Mouse (Mus musculus): Measurements from ENCODE around the gene Kifc3. TPM values are rescaled to one million over a fixed set of nuclear protein-coding genes. Genes with fewer than 3 reads are reported as not detected.
A peak's percentile ranks its signal among the peaks of the same experiment; 100 is the strongest.

Kifc3 gene
- polyA plus RNA-seq, 1 experiment = 15.9 TPM

DNA sequence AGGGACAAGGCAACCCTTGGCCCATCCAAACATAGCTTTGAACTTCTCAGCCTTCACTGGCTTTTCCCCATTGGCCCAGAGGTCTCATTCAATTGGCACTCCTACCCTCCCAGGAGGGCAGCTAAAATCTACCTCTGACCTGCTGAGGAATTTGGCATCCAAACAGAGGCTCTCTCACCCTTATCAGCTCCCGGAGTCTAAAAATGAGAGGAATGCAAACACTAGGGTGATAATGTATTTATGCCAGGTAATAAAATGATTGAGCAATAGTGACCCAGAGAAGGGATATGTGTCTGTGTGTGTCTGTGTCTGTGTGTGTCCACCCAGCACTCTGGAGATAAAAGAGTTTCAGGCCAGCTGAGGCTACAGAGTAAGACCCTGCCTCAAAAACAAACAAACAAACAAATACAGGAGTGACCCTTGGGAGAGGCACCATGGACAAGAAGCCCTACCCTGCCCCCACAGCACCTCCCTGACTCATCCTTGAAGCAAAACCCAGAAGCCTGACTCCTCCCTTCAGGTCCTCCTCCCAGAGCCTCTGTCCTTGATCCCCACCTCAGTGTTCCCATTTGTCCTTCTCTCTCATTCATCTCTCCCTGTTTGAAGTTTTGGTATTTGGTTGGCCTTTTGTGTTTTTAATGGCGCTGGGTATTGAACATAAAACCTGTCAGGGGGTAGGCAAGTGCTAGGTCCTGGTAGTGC, 56.4 kb downstream of the Kifc3 start:
- Histone ChIP-seq H3K4me1 (ENCODE audit: control insufficient read depth, insufficient read depth, low read length) (peaks cover 8% of the 10 kb centered on the region), H3K4me3 (ENCODE audit: insufficient read depth, low read length) (no peak overlapping the region), H3K27ac (ENCODE audit: insufficient read depth, low read depth, low read length) (no peak overlapping the region)
- TF ChIP-seq CTCF (IDR thresholded peaks at IDR 0.05; ENCODE audit: low read depth, low read length) = no peak

DNA sequence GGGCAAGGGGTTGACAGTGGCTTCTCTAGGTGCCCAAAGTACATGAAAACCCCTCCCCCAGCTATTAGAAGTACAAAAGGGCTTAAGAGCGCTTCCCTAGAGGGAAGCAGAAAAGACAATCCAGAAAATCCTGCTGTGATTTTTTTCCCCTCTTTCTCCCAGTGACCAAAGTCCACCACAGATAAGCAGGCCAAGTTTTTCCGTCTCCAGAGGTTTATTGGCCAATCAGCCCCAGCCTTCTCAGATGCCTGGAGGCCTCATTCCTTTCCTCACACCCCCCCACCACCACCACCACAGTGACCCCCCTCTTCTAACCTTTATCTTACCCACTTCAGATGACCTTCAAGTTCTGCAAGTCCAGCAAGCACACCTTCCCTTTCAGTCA, 58.0 kb downstream of the Kifc3 start:
- no peak for TF ChIP-seq POLR2A (IDR thresholded peaks at IDR 0.05; ENCODE audit: borderline replicate concordance, low read depth, low read length)
- no peak for TF ChIP-seq CTCF (IDR thresholded peaks at IDR 0.05; ENCODE audit: low read depth, low read length)
- H3K4me3 ChIP-seq (ENCODE audit: insufficient read depth, low read length) = no peak overlapping the region
- peaks cover 20% of the 10 kb centered on the region for H3K4me1 ChIP-seq (ENCODE audit: control insufficient read depth, insufficient read depth, low read length)
- no peak overlapping the region for H3K27ac ChIP-seq (ENCODE audit: insufficient read depth, low read depth, low read length)

DNA sequence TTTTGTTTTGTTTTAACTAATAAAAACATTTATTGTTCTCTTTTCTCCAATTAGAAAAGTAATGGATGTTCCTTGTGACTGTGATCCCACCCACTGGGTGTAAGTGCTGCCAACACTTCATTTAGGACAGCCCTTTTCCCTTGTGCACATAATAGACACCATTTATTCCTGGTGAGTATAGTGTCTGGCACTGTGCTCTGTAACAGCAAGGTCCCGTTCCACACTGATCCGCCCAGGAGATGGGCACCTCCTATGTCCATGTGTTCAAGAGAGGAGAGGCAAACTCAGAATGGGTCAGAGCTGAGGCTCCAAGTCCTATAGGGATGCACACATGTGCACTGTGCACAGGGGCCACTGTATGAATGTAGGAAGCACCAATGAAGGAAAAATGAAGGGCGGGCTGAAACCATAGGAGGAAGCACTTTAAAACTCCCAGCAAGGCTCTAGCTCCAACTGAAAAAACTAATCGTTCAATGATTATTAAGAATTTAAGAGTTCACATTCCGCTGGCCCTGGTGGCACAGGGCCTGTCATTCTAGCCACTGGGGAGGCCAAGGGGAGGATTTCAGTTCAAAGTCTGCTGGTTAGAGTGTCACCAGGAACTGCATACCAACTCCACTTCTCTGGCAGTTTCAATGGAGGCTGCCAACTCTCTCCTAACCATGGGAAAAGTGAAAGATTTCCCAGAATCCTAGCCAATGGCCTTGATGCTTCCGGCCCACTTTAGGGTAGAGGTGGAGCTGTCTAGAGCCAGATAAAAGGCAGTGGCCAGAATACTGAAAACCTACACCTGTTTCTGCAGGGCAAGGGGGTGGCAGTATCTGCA, 58.6 kb downstream of the Kifc3 start:
- no peak overlapping the region for H3K4me3 ChIP-seq (ENCODE audit: insufficient read depth, low read length)
- TF ChIP-seq CTCF (IDR thresholded peaks at IDR 0.05; ENCODE audit: low read depth, low read length) (no peak), POLR2A (IDR thresholded peaks at IDR 0.05; ENCODE audit: borderline replicate concordance, low read depth, low read length) (no peak)

DNA sequence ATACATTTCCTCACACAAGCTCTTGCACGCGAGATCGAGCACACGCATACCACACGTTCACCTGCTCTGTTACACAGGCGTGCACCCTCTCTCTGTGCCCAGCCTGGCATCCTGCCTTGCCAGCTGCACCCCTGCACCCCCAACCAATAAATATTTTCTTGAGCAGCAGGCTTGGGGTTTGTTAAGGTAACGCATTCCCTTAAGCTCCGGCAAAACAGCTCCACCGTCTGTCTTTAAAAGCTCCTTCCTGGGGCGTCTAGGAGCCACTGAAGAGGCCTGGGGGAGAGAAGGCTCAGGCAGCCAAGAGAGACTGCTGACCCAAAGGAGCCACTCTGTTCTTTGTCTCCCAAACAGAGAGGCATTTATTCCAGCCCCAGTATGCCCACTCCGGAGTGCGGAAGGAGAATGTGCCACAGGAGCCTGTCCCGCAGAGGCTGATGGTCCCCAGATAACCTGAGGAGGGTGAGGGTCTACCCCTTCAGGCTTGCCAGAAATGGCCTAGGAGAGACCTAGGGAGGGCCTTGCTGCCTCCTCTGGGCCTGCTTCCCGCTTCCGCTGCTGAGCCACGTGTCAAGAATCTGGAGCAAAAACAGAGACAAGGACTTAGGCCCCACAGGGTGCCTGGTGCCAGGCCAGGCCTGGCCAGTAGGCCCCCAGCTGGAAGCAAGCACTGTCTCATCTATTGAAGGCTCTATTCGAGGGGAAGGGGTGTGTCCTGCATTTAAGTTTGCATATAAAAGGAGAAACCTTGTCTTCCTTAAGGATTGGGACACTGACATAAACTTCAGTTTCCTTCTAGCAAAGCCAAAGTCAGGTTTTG, 59.4 kb downstream of the Kifc3 start:
- no peak overlapping the region for H3K27ac ChIP-seq (ENCODE audit: insufficient read depth, low read depth, low read length)
- peaks cover 23% of the 10 kb centered on the region for H3K4me1 ChIP-seq (ENCODE audit: control insufficient read depth, insufficient read depth, low read length)
- H3K4me3 ChIP-seq (ENCODE audit: insufficient read depth, low read length) = no peak overlapping the region
- TF ChIP-seq CTCF (IDR thresholded peaks at IDR 0.05; ENCODE audit: low read depth, low read length) = no peak

More for the DNA sequence above, 58.6 kb downstream of the Kifc3 start:
- Histone ChIP-seq H3K4me1 (ENCODE audit: control insufficient read depth, insufficient read depth, low read length) (peaks cover 22% of the 10 kb centered on the region), H3K27ac (ENCODE audit: insufficient read depth, low read depth, low read length) (no peak overlapping the region)

DNA sequence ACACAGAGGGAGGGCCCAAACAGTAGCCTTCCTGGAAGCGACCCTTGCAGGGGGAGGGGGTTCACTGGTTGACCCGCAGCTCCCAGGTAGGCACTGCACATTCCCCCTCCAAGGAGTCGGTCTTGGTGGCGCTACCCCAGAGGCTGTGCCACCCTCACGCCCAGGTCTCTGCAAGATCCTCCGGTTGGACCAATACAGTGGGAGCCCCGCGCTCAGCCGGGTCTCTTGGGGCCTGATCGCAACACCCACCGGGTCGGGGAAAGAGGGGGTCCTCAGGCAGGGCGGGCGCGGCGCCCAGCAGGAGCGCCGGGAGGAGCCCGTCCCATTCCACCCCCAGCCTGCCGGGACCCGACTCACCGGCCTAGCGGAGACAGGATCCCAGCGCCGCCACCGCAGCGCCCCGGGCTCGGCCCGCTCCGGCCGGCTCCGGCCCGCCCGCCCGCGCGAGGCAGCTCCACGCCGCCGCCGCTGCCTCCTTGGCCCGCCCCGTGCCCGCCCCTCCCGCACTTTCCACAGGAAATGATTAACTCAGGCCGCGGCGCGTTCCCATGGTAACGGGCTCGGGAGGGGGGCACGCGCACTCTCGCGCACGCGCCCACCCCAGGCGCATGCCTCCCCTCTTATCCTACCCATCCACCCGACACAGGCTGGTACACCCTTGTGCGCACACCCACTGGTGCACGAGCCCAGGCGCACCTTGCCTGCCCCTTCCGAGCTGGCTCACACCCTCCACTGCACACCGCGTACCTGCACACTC, 60.4 kb downstream of the Kifc3 start:
- H3K4me1 ChIP-seq (ENCODE audit: control insufficient read depth, insufficient read depth, low read length) = peaks cover 23% of the 10 kb centered on the region
- peak overlapping the region; percentile 77 for H3K4me3 ChIP-seq (ENCODE audit: insufficient read depth, low read length)
- no peak for TF ChIP-seq CTCF (IDR thresholded peaks at IDR 0.05; ENCODE audit: low read depth, low read length)
- TF ChIP-seq POLR2A (IDR thresholded peaks at IDR 0.05; ENCODE audit: borderline replicate concordance, low read depth, low read length) = no peak
- peak overlapping the region; percentile 38; the same call in 1 of the 2 replicates for H3K27ac ChIP-seq (ENCODE audit: insufficient read depth, low read depth, low read length)

DNA sequence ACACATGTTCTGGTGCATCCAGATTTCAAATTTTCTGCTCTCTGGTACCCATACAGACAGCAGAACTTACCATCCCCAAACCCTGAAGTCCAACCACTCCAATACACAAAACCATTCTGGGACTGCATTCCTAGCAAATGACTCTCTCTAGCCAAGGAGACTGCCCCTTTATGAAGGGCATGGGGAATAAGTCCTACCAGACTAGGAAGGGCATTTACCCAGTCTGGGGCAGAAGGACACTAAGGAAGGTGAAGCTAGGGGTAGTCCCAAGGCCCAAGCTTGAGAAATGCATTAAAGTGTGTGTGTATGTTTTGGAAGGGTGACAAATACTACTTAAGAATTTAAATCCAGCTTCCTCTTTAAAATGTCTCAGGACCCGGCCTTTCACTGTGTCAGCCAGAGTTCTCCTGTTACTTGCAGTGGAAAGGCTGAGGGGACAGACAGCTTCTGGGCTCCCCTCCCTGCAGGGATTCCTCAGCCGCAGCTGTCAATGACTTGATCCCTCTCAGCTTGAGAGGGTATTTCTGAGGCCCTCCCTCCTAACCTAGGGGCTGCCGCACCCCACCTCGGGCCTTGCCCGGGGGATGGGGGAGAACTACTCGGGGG, 61.0 kb downstream of the Kifc3 start:
- H3K27ac ChIP-seq (ENCODE audit: insufficient read depth, low read depth, low read length) = peak overlapping the region; percentile 38
- TF ChIP-seq POLR2A (IDR thresholded peaks at IDR 0.05; ENCODE audit: borderline replicate concordance, low read depth, low read length) (no peak), CTCF (IDR thresholded peaks at IDR 0.05; ENCODE audit: low read depth, low read length) (no peak)
- H3K4me3 ChIP-seq (ENCODE audit: insufficient read depth, low read length) = peak overlapping the region; percentile 77
- peaks cover 23% of the 10 kb centered on the region for H3K4me1 ChIP-seq (ENCODE audit: control insufficient read depth, insufficient read depth, low read length)

DNA sequence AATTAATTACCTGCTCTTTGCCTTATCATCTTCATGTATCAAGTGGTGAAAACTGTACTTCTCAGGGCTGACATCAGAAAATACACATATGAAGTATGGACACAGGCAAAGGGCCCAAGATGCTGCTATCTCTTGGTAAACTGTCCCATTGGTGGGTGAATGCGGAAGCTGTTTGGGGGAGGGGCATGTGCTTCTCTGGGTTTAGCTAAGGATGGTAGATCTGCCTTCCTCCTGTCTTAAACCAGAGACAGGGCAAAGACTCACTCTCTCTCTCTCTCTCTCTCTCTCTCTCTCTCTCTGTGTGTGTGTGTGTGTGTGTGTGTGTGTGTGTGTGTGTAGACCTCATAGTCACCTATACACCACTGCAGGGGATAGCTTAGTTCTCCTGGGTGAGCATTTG, 61.6 kb downstream of the Kifc3 start:
- peak overlapping the region; percentile 77 for H3K4me3 ChIP-seq (ENCODE audit: insufficient read depth, low read length)
- no peak for TF ChIP-seq CTCF (IDR thresholded peaks at IDR 0.05; ENCODE audit: low read depth, low read length)
- no peak for TF ChIP-seq POLR2A (IDR thresholded peaks at IDR 0.05; ENCODE audit: borderline replicate concordance, low read depth, low read length)
- peak overlapping the region; percentile 63 for H3K27ac ChIP-seq (ENCODE audit: insufficient read depth, low read depth, low read length)
- H3K4me1 ChIP-seq (ENCODE audit: control insufficient read depth, insufficient read depth, low read length) = peaks cover 23% of the 10 kb centered on the region

DNA sequence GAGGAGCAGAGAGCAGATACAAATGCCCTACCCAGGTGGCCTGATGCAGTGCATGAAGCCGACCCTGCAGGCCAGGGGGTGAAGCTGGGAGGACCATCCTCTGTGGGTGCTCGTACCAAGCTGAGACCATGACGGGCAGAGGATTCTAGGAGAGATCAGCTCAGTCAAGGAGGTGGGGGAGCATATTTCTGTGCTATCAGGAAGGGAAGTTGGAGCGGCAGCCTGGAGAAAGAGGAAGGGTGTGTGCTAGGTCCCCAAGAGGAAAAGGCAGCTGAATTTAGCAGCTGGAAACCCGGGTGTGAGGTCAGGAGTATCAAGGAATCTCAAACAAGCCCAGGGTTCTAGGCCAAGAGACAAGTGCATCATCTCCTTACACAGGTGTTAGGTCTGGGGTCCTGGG, 62.1 kb downstream of the Kifc3 start:
- peak overlapping the region; percentile 63 for H3K27ac ChIP-seq (ENCODE audit: insufficient read depth, low read depth, low read length)
- H3K4me3 ChIP-seq (ENCODE audit: insufficient read depth, low read length) = peak overlapping the region; percentile 18
- TF ChIP-seq POLR2A (IDR thresholded peaks at IDR 0.05; ENCODE audit: borderline replicate concordance, low read depth, low read length) (no peak), CTCF (IDR thresholded peaks at IDR 0.05; ENCODE audit: low read depth, low read length) (no peak)
- peaks cover 23% of the 10 kb centered on the region for H3K4me1 ChIP-seq (ENCODE audit: control insufficient read depth, insufficient read depth, low read length)

DNA sequence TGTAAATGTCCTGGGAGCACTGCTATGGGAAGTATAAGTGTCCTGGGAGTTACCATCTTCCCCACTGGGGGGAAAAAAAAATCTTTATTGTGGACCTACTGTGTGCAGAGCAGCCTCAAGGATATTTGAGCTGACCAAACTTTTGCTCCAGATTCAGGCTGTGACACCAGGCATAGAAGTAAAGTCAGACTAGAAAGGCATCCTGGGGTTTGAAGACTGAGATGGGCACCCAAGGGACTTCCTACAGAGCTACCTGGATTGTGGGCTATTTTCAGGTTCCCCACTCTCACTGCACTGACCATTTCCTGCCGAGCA, 63.6 kb downstream of the Kifc3 start:
- H3K27ac ChIP-seq (ENCODE audit: insufficient read depth, low read depth, low read length) = no peak overlapping the region
- H3K4me1 ChIP-seq (ENCODE audit: control insufficient read depth, insufficient read depth, low read length) = peaks cover 23% of the 10 kb centered on the region

More for the DNA sequence above, 63.6 kb downstream of the Kifc3 start:
- TF ChIP-seq CTCF (IDR thresholded peaks at IDR 0.05; ENCODE audit: low read depth, low read length) (no peak), POLR2A (IDR thresholded peaks at IDR 0.05; ENCODE audit: borderline replicate concordance, low read depth, low read length) (no peak)
- no peak overlapping the region for H3K4me3 ChIP-seq (ENCODE audit: insufficient read depth, low read length)

Data from bone marrow macrophage, adult 2 months (primary cell).